Mouse (Mus musculus) hindbrain, embryonic 10.5 days (tissue): ENCODE measurements around the gene Spats2l. TPM values are rescaled to one million over a fixed set of nuclear protein-coding genes. Genes with fewer than 3 reads are reported as not detected.

ENCODE experiments used
- DNase-seq: peaks from one replicate; pipeline ENCODE4 v3.0.0-alpha.2; 2017; ENCODE audit warnings: low spot score
- H3K27ac ChIP-seq: fragments of 300-500 bp; sonication (generic); 2 replicates; pipeline ENCODE4 v1.5.1; 2016; ENCODE audit warnings: mild to moderate bottlenecking, moderate library complexity
- H3K27me3 ChIP-seq: fragments of 300-500 bp; sonication (generic); 2 replicates; pipeline ENCODE4 v1.6.1; 2016; ENCODE audit warnings: mild to moderate bottlenecking; ENCODE audit not compliant: poor library complexity, insufficient read depth, severe bottlenecking
- H3K36me3 ChIP-seq: fragments of 300-500 bp; sonication (generic); 2 replicates; pipeline ENCODE4 v1.6.1; 2016; ENCODE audit warnings: mild to moderate bottlenecking, moderate library complexity
- H3K4me1 ChIP-seq: fragments of 300-500 bp; sonication (generic); replicated peaks from 2 replicates; pipeline ENCODE4 v1.6.1; 2016; ENCODE audit warnings: mild to moderate bottlenecking
- H3K4me3 ChIP-seq: fragments of 300-500 bp; sonication (generic); 2 replicates; pipeline ENCODE4 v1.5.1; 2016; ENCODE audit warnings: mild to moderate bottlenecking, moderate library complexity
- H3K9me3 ChIP-seq: fragments of 300-500 bp; sonication (generic); 2 replicates; pipeline ENCODE4 v1.6.1; 2016; ENCODE audit warnings: mild to moderate bottlenecking, moderate library complexity
- WGBS: fragments of 180-500 bp; shearing (Covaris S2); methylation state at CpG from one replicate; pipeline ENCODE4 v1.1.7; 2016; 5-methylcytosine and 5-hydroxymethylcytosine counted together
- polyA plus RNA-seq: library from polyadenylated mRNA; unstranded; fragments of >200 nt; fragmentation: Nextera tagmentation; extraction: Ambion mirVana; gene quantifications from 2 replicates; pipeline ENCODE4 v1.2.1, GENCODE M21; 2016

The Spats2l gene
- polyA plus RNA-seq, 1 experiment from 2014 or later = 29.7 TPM

DNA sequence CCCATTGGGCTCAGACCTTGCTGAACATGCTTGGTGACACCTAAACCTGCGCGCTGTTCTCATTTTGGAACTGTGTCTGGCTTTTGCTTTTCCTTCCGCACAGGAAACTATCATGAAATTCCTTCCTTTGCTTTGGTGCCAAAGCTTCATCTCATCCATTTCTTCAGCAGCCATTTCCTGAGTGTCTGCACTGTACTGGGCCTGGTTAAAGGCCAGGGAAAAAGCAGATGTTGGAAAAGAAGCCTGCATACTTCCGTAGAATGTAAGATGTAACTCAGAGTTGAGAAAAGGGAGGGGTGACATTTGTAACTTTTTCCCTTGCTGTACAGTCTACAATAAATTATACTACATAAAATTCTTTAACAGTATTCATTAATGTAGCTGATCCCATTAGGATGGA, 18.2 kb downstream of the Spats2l start:
- Histone ChIP-seq H3K36me3 (no peaks in the 10 kb centered on the region), H3K9me3 (no peaks in the 10 kb centered on the region), H3K27me3 (no peaks in the 10 kb centered on the region), H3K27ac (no peak overlapping the region), H3K4me3 (no peak overlapping the region), H3K4me1 (no peaks in the 10 kb centered on the region)
- DNase-seq = no peak
- 92% methylated on average over 4 of the region's 4 CpGs for WGBS

DNA sequence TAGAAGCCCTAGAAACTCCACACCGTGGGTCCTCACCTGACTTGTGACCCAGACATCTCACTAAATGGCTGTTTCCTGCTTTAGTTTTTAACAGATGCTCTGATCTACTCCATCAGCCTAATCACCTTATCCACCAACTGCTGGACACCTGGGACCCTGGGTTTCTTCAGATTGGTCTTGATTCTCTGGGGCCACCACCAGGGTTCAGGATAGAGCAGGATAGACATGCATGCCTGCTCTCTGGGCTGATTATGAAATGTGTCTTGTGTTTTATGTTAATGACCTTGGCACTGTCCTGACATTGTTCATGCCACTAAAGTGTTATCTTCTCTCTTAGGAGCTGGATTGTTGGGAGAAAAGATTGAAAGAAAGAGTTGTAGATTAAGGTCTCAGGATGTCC, 21.9 kb downstream of the Spats2l start:
- Histone ChIP-seq H3K4me1 (no peaks in the 10 kb centered on the region), H3K4me3 (no peak overlapping the region), H3K27me3 (no peaks in the 10 kb centered on the region), H3K9me3 (no peaks in the 10 kb centered on the region), H3K36me3 (no peaks in the 10 kb centered on the region), H3K27ac (no peak overlapping the region)
- WGBS = 78% methylated on average over 1 of the region's 1 CpGs
- DNase-seq = no peak

DNA sequence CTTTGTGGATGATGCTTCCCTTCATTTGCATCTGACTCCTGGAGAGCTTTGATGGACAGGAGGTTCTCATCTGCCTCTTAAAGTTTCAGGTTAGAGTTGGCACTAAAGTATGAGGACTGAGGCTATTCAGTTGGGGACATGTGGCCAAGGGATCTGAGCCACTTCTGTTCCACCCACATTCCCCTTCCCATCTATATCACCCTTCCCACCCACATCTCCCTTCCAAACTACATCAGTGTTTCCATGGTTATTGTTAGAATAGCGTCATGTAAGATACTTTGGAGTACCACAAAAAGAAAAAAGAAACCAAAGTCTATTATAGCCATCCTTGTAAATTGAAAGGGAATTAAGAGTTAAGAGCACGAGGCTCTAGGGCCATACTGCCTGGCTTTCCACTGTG, 25.4 kb downstream of the Spats2l start:
- Histone ChIP-seq H3K4me1 (no peaks in the 10 kb centered on the region), H3K36me3 (no peaks in the 10 kb centered on the region), H3K9me3 (no peaks in the 10 kb centered on the region), H3K27me3 (no peaks in the 10 kb centered on the region), H3K27ac (no peak overlapping the region), H3K4me3 (no peak overlapping the region)
- WGBS = 90% methylated on average over 2 of the region's 2 CpGs
- DNase-seq = no peak

DNA sequence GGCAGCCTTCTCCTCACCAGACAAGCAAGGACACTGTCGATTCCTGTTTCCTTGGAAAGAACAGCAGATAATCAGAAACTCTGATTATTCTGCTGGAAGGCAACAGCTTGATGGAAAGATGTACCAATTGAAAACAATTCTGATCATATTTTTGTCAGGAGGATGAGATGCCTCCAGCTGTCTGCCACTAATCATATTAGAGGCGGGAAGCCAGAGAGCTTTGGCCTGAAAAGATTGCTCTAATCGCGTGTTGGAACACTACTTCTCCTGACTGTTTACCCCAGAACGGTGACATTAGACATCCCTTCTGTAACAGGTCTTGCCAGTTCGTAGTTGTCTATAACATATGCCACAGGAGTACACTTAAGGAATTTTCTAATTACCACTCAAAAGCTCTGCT, 26.9 kb downstream of the Spats2l start:
- 0 out of 2 replicates have a peak, but pooled peaks cover 2% of the 10 kb centered on the region for H3K4me1 ChIP-seq
- H3K27me3 ChIP-seq = no peaks in the 10 kb centered on the region
- DNase-seq = no peak
- H3K36me3 ChIP-seq = no peaks in the 10 kb centered on the region
- H3K4me3 ChIP-seq = no peak overlapping the region
- no peaks in the 10 kb centered on the region for H3K9me3 ChIP-seq
- no peak overlapping the region for H3K27ac ChIP-seq
- 91% methylated on average over 6 of the region's 6 CpGs for WGBS

DNA sequence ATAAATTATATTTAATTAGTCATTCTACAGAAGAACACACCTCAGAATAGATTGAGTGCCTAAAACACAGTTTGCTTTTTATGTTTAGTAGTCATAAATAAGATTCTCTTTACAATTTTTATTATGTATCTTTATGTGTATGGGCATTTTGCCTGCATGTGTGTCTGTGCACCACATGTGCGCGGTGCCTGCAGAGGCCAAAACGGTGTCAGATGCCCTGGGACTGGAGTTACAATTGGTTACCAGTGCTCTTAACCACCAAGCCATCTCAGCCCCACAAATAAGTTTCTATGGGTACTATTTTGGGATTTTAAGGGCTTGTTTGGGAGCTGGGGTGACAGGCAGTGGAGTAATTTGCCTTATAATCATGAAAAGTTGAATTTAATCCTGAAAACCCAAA, 32.2 kb downstream of the Spats2l start:
- Histone ChIP-seq H3K9me3 (no peaks in the 10 kb centered on the region), H3K27me3 (no peaks in the 10 kb centered on the region), H3K4me3 (no peak overlapping the region), H3K4me1 (peaks cover 19% of the 10 kb centered on the region), H3K36me3 (no peaks in the 10 kb centered on the region), H3K27ac (no peak overlapping the region)
- WGBS = 87% methylated on average over 3 of the region's 3 CpGs
- no peak for DNase-seq

DNA sequence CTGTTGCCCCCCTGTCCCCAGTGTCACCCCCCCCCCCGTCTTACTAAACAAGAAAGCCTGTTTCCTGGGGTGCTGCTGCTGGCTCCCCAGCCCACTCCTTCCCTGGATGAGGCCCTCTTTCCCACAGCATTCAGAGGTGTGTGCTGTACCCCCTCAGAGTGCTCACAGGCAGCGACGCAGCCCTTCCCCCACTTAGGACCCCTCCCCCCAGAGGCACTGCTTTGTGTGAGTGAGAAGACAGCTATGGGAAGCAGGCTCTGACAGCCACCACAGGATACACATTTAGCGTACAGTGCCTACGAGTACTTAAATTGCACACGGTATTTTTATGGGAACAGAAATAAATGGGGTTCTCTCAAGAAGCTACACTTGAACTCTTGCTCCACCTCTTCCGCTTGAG, 33.9 kb downstream of the Spats2l start:
- DNase-seq = no peak
- Histone ChIP-seq H3K27me3 (no peaks in the 10 kb centered on the region), H3K9me3 (no peaks in the 10 kb centered on the region), H3K36me3 (no peaks in the 10 kb centered on the region), H3K4me1 (peaks cover 19% of the 10 kb centered on the region), H3K4me3 (no peak overlapping the region), H3K27ac (peak overlapping the region; percentile 74)
- 58% methylated on average over 7 of the region's 7 CpGs for WGBS

DNA sequence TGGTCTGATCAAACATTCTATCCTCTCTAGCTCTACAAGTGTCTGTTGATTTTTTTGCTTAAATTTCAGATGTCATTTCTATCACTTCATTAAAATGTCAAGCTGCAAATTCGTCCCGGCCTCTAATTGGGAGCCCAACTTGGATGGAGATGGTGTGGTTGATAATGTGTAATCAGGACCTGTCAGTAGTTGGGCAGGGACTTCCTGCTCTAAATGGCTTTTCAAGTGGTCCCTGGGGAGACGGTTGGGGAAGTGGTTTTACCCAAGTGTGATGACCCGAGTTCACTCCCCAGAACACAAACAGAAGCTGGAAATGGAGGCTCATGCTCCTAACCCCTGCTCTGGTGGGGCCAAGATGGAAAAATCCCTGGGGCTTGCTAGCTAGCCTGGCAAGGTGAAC, 36.3 kb downstream of the Spats2l start:
- Histone ChIP-seq H3K4me1 (peaks cover 20% of the 10 kb centered on the region), H3K9me3 (no peaks in the 10 kb centered on the region), H3K27me3 (no peaks in the 10 kb centered on the region), H3K36me3 (no peaks in the 10 kb centered on the region), H3K4me3 (no peak overlapping the region), H3K27ac (no peak overlapping the region)
- 80% methylated on average over 4 of the region's 4 CpGs for WGBS
- no peak for DNase-seq

DNA sequence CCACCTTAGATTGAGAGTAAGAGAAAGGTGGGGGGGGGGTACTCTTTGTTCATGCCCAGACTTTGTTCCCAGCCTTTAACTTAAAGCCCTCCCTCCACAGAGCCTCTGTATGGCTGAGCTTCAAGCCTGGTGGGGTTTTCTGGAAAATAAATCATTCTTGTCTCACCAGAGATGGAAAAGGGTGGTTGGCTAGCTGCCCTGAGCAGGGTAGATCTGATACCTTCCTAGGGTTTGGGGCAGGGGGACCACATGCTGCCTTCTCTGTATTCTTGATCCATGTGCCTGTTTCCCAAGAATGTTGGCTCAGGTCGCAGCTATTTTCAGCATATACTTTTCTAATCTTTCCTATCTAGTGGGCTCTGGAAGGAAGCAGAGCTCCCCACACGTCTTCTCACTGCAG, 43.1 kb downstream of the Spats2l start:
- Histone ChIP-seq H3K27ac (no peak overlapping the region), H3K36me3 (no peaks in the 10 kb centered on the region), H3K4me1 (peaks cover 4% of the 10 kb centered on the region; the same call in 1 of the 2 replicates), H3K4me3 (no peak overlapping the region), H3K27me3 (no peaks in the 10 kb centered on the region), H3K9me3 (no peaks in the 10 kb centered on the region)
- DNase-seq = no peak
- 77% methylated on average over 2 of the region's 2 CpGs for WGBS

DNA sequence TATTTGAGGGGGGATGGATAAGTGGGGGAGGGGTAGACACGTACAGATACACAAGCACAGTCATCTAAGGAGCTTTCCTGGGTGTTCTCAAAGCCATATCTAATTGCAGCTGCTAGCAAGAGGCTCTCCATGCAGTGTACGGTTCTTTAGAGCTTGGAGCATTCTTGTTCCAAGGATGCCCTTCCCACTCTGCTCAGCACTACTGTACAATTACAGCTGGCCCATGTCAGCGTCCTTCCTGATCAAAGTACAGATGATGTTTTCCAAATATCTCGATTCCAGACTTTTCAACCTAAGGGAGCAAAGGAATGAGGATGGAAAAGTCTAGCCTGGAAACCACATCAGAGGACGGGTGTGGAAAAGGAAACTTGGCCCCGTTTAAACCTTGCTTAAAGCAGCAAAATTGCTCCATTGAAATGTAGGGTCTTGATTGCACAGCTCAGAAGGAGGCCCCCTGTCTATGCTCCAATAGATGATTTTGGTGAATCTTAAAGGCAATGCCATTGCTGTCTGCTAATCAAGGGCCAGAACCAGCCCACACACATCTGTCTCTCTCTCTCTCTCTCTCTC, 46.6 kb downstream of the Spats2l start:
- Histone ChIP-seq H3K4me3 (no peak overlapping the region), H3K27ac (no peak overlapping the region), H3K36me3 (no peaks in the 10 kb centered on the region), H3K4me1 (peaks cover 14% of the 10 kb centered on the region), H3K9me3 (no peaks in the 10 kb centered on the region), H3K27me3 (no peaks in the 10 kb centered on the region)
- DNase-seq = no peak
- 88% methylated on average over 6 of the region's 6 CpGs for WGBS

DNA sequence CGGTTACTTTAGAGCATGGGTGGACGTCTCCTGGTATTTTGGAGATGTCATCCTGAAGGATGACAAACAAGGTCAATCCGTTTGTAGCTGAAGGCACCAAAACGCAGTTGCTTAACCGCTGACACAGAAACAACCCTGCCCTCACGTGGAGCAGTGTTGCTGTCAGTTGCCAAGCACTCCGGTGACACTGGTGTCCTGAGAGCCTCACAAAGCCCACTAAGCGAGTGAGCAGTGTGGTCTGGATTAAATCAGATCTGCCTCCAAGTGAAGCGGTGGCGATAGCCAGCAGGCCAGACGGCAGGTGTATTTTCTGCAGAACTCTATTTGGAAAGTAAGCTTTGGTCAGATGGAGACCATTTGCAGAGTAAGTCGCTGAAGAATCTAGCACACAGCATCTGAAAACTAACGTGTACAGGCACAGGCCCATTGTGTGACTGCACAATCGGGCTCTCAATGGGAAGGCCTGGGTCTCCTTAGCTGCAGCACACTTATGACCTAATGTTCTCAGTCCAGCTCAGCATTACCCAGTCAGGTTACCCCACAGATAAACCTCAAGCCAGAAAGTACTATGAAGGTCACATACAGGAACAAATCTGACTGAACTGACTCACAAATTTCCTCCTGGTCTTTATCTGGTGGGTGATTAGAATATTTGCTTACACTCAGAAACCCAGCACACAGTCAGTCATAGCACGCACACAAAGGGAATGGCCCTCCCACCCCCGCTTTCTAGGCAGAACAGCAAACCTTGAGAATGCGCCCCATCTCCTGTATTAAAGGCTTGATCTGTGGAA, 51.2 kb downstream of the Spats2l start:
- WGBS = 75% methylated on average over 17 of the region's 17 CpGs
- no peak for DNase-seq
- Histone ChIP-seq H3K27me3 (no peaks in the 10 kb centered on the region), H3K4me1 (peaks cover 20% of the 10 kb centered on the region), H3K36me3 (no peaks in the 10 kb centered on the region), H3K9me3 (no peaks in the 10 kb centered on the region), H3K27ac (peak overlapping the region; percentile 29; the same call in 1 of the 2 replicates), H3K4me3 (no peak overlapping the region)

DNA sequence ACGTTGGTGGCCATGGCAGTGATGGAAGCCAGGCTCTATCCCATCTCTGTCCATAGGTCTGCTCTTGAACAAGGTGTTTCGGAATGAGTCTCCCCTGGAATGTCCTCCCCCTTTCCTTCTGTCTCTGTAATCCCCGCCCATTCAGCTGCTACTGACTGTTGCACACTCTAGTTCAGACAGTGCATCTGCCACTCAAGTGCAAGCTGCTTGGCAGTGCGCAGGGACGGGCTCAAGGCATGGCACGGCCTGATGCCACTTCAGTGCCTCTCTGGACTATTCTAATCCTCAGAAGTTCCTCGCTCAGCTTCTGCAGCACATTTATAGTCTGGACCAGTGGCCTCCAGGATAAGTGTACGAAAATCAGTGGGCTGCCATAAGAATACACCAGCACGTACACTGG, 52.3 kb downstream of the Spats2l start:
- Histone ChIP-seq H3K9me3 (no peaks in the 10 kb centered on the region), H3K4me1 (peaks cover 20% of the 10 kb centered on the region; the same call in 1 of the 2 replicates), H3K4me3 (no peak overlapping the region), H3K27ac (no peak overlapping the region), H3K27me3 (no peaks in the 10 kb centered on the region), H3K36me3 (no peaks in the 10 kb centered on the region)
- WGBS = 88% methylated on average over 9 of the region's 9 CpGs
- no peak for DNase-seq

DNA sequence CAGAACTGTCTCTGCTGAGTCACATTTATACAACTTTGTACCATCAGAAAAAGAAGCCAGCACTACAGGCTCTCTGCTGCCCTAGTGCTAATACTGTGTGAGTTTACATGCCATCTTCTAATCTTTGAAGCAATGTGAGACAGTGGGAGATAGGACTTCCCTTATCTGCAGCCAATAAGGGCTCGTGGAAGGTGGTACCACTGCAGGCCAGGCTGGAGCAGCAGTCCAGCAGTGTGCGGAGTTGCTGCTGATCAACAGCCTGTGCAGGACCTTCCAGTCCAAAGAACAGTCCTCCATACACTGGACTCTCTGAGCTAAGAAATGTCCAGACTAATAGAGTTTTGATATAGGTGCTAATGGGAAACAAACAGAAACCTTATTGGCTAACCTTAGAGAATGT, 59.2 kb downstream of the Spats2l start:
- H3K4me3 ChIP-seq = no peak overlapping the region
- DNase-seq = no peak
- H3K4me1 ChIP-seq = peaks cover 8% of the 10 kb centered on the region; the same call in 1 of the 2 replicates
- no peak overlapping the region for H3K27ac ChIP-seq
- H3K36me3 ChIP-seq = no peaks in the 10 kb centered on the region
- WGBS = 88% methylated on average over 2 of the region's 2 CpGs
- H3K27me3 ChIP-seq = no peaks in the 10 kb centered on the region
- H3K9me3 ChIP-seq = no peaks in the 10 kb centered on the region

DNA sequence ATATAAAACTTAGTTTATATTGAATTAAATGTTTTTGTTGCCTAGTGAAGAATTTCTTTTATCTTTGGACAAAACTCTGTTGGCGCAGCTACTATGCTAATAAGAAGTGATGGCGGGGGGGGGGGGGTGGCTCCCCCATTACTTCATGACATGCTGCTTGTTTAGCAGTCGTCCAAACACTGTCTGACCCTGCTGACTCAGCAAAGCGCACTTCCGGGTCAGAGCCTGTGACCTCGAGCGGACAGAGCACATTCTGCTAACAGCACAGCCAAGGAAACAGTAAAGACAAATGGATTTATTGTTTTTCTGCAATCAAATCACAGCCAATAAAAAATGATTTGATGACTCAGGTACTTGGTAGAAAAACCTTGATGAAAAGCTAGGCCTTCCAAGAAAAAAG, 61.2 kb downstream of the Spats2l start:
- 39% methylated on average over 7 of the region's 7 CpGs for WGBS
- DNase-seq = peak; percentile 57
- Histone ChIP-seq H3K4me3 (no peak overlapping the region), H3K27ac (no peak overlapping the region), H3K36me3 (no peaks in the 10 kb centered on the region), H3K27me3 (no peaks in the 10 kb centered on the region), H3K9me3 (no peaks in the 10 kb centered on the region), H3K4me1 (peaks cover 8% of the 10 kb centered on the region; the same call in 1 of the 2 replicates)
